Mouse (Mus musculus): Measurements from ENCODE around the gene Drc3. TPM values are rescaled to one million over a fixed set of nuclear protein-coding genes. Genes with fewer than 3 reads are reported as not detected.

Gene Drc3
- polyA plus RNA-seq, 1 experiment = 70.2 TPM

DNA sequence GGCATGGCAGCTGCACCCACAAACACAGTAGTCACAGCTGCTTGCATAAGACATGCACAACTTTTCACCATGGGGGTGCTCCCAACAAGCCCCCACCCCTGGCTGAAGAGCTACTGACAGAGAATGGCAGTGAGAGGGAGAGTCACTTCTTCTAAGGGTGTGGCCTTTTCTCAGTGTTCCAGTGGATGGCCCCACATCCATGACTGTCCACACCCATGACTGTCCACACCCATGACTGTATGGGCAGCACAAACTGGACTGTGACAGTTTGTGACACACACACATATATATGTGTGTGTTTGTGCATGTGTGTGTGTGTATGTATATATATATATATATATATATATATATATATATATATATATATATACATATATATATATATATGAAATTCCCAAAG is 43.3 kb upstream of the Drc3 start:
- Histone ChIP-seq H3K4me1 (ENCODE audit: control insufficient read depth, insufficient read depth, low read length) (no peaks in the 10 kb centered on the region), H3K27ac (ENCODE audit: control insufficient read depth, insufficient read depth, low read depth, low read length) (no peak overlapping the region), H3K36me3 (ENCODE audit: control insufficient read depth, insufficient read depth, low read length) (no peaks in the 10 kb centered on the region), H3K4me3 (ENCODE audit: control insufficient read depth, low read depth, low read length) (no peak overlapping the region), H3K27me3 (ENCODE audit: control insufficient read depth, insufficient read depth, low read length) (no peaks in the 10 kb centered on the region)
- TF ChIP-seq POLR2A (IDR thresholded peaks at IDR 0.05; ENCODE audit: control insufficient read depth, low read depth, low read length) = no peak

DNA sequence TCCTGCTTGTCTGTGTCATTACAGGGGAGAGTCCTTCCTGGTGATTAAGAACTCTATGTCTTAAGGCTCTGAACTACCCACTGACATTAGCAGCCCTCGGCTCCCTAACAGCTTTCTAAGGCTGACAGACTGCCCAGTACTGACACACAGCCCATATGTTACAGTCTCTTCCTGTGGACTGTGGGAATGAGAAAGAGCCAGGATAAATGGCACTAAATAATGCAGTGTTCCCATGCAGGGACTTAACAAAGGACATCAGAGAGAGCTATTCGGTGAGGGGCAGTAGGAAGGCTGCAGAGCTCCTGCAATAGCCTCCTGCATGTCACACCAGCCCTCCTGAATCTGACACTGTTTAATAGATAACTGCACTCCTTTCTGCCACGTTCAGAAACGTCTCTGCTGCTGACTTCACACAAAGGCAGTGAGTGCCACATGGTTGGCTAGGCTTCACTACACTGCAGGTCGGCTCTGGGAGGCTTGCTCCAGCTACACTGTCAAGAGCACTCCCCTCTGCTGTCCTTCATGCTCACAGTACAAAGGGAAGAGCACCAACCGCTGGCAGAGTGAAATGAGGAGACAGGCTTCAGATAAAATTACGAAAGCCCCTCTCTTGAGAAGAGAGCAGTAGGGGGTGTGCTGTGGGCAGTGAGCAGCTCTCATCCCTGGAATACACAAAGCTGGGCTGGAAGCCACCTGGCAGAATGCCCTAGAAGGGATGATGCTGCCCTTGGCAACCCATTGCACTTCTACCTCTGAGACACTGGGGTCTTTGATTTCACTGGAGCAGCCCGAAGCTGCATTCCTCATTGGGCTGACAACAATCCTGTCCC is 41.9 kb upstream of the Drc3 start:
- TF ChIP-seq POLR2A (IDR thresholded peaks at IDR 0.05; ENCODE audit: control insufficient read depth, low read depth, low read length) = no peak
- no peak for TF ChIP-seq CTCF (IDR thresholded peaks at IDR 0.05; ENCODE audit: control insufficient read depth, insufficient read depth, insufficient replicate concordance, low read depth, low read length)
- no peaks in the 10 kb centered on the region for H3K27me3 ChIP-seq (ENCODE audit: control insufficient read depth, insufficient read depth, low read length)
- no peak overlapping the region for H3K4me3 ChIP-seq (ENCODE audit: control insufficient read depth, low read depth, low read length)
- no peaks in the 10 kb centered on the region for H3K36me3 ChIP-seq (ENCODE audit: control insufficient read depth, insufficient read depth, low read length)
- H3K27ac ChIP-seq (ENCODE audit: control insufficient read depth, insufficient read depth, low read depth, low read length) = no peak overlapping the region
- no peaks in the 10 kb centered on the region for H3K4me1 ChIP-seq (ENCODE audit: control insufficient read depth, insufficient read depth, low read length)

DNA sequence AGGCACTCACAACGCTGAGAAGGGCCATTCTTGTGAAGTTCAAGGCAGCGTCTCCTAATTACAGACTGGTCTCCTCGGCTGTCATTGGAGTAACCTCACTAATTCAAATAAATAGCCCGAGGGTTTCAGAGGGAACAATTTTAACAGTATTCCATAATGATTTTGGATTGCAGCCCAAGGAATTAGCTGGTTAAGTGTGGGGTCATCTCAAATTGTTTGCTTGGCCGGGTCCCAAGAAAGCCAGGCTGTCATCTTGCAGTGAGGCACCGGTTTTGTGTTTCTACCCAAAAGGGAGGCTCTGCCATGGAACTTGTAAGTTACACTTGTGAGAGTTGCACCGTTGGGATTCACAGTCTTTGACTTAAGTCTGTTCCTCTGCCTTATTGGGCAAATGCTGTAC is 36.9 kb upstream of the Drc3 start:
- H3K4me1 ChIP-seq (ENCODE audit: control insufficient read depth, insufficient read depth, low read length) = no peaks in the 10 kb centered on the region; the same call in 1 of the 2 replicates
- no peaks in the 10 kb centered on the region for H3K27me3 ChIP-seq (ENCODE audit: control insufficient read depth, insufficient read depth, low read length)
- H3K36me3 ChIP-seq (ENCODE audit: control insufficient read depth, insufficient read depth, low read length) = no peaks in the 10 kb centered on the region
- no peak overlapping the region for H3K4me3 ChIP-seq (ENCODE audit: control insufficient read depth, low read depth, low read length)
- H3K27ac ChIP-seq (ENCODE audit: control insufficient read depth, insufficient read depth, low read depth, low read length) = peak overlapping the region; percentile 43; the same call in 1 of the 2 replicates
- no peak for TF ChIP-seq POLR2A (IDR thresholded peaks at IDR 0.05; ENCODE audit: control insufficient read depth, low read depth, low read length)
- no peak for TF ChIP-seq CTCF (IDR thresholded peaks at IDR 0.05; ENCODE audit: control insufficient read depth, insufficient read depth, insufficient replicate concordance, low read depth, low read length)

DNA sequence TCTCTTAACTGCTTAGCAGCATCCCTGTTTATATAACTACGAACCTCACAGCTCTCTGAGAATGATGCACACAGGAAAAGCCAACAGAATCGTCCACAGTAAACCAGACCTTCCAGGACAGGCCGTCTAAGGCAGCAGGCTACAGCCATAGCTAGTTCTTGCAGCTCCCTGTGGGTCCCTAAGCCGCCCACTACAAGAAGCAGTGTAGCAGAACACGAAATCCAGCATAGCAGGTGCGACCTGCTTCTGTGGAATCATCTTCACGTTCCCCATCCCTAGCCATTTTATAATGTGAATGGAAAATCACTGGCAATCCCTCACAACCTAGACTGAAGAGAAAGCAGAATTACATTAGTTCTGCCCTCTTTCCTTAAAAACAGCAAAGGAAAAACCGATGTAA is 36.2 kb upstream of the Drc3 start:
- no peak for TF ChIP-seq POLR2A (IDR thresholded peaks at IDR 0.05; ENCODE audit: control insufficient read depth, low read depth, low read length)
- TF ChIP-seq CTCF (IDR thresholded peaks at IDR 0.05; ENCODE audit: control insufficient read depth, insufficient read depth, insufficient replicate concordance, low read depth, low read length) = no peak
- Histone ChIP-seq H3K27ac (ENCODE audit: control insufficient read depth, insufficient read depth, low read depth, low read length) (peak overlapping the region; percentile 49), H3K4me1 (ENCODE audit: control insufficient read depth, insufficient read depth, low read length) (no peaks in the 10 kb centered on the region; the same call in 1 of the 2 replicates)

DNA sequence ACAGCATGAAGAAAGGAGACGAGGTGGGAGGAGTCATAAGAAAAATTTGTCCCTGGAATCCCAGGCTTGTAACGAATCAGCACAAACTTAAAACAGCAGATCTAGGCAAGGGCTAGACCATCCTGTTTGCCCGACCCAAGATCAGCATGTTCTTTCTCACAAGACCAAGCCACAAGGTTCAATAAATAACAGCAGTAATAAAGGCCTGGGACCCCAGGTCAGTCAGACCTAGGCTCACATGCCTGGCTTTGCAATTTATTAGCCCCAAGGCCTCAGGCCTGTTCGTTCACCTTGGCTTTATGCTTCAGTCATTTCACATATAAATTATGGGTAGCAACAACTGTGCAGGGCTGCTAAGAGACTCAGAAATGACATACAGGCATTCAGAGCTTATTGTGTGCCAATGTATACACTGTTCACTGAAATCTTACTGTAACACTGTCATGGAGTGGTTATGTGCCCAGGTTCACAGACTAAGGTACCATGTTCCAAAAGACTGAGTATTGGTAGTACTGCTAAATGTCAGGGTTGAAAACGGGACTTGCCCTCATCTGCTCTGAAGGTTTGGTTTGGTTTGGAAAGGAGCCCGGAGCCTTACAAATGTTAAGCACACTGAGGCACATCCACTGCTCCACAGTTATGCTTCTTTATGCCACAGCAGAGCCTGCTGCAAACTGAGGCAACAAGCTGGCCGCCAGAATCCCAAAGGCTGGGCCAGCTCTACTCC is 35.6 kb upstream of the Drc3 start:
- H3K27ac ChIP-seq (ENCODE audit: control insufficient read depth, insufficient read depth, low read depth, low read length) = no peak overlapping the region
- H3K4me1 ChIP-seq (ENCODE audit: control insufficient read depth, insufficient read depth, low read length) = no peaks in the 10 kb centered on the region; the same call in 1 of the 2 replicates

More for the DNA sequence above, 36.2 kb upstream of the Drc3 start:
- Histone ChIP-seq H3K36me3 (ENCODE audit: control insufficient read depth, insufficient read depth, low read length) (no peaks in the 10 kb centered on the region), H3K27me3 (ENCODE audit: control insufficient read depth, insufficient read depth, low read length) (no peaks in the 10 kb centered on the region), H3K4me3 (ENCODE audit: control insufficient read depth, low read depth, low read length) (no peak overlapping the region)

DNA sequence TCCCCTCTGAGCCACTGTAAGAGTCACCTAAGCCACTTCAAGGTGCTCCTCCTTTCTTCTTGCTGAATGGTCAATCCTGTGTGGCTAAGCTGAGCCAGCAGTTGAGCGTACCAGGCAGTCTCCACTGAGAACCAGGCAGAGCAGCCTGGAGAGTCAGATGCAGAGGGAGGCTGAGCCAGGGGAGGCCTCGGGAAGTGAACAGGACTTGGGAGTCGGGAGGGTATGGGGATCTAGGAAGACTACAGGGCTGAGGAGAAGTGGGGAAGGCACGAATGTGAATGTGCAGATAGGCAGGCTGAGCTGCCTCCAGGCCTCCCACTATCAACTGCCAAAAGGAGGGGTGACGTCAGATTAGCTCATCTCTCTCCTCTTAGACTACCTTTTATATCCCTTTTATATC is 34.4 kb upstream of the Drc3 start:
- no peak overlapping the region for H3K4me3 ChIP-seq (ENCODE audit: control insufficient read depth, low read depth, low read length)
- H3K36me3 ChIP-seq (ENCODE audit: control insufficient read depth, insufficient read depth, low read length) = no peaks in the 10 kb centered on the region
- no peak overlapping the region for H3K27ac ChIP-seq (ENCODE audit: control insufficient read depth, insufficient read depth, low read depth, low read length)
- H3K27me3 ChIP-seq (ENCODE audit: control insufficient read depth, insufficient read depth, low read length) = no peaks in the 10 kb centered on the region
- TF ChIP-seq CTCF (IDR thresholded peaks at IDR 0.05; ENCODE audit: control insufficient read depth, insufficient read depth, insufficient replicate concordance, low read depth, low read length) (no peak), POLR2A (IDR thresholded peaks at IDR 0.05; ENCODE audit: control insufficient read depth, low read depth, low read length) (no peak)
- no peaks in the 10 kb centered on the region; the same call in 1 of the 2 replicates for H3K4me1 ChIP-seq (ENCODE audit: control insufficient read depth, insufficient read depth, low read length)

More for the DNA sequence above, 35.6 kb upstream of the Drc3 start:
- TF ChIP-seq CTCF (IDR thresholded peaks at IDR 0.05; ENCODE audit: control insufficient read depth, insufficient read depth, insufficient replicate concordance, low read depth, low read length) (no peak), POLR2A (IDR thresholded peaks at IDR 0.05; ENCODE audit: control insufficient read depth, low read depth, low read length) (no peak)
- Histone ChIP-seq H3K4me3 (ENCODE audit: control insufficient read depth, low read depth, low read length) (no peak overlapping the region), H3K36me3 (ENCODE audit: control insufficient read depth, insufficient read depth, low read length) (no peaks in the 10 kb centered on the region), H3K27me3 (ENCODE audit: control insufficient read depth, insufficient read depth, low read length) (no peaks in the 10 kb centered on the region)

DNA sequence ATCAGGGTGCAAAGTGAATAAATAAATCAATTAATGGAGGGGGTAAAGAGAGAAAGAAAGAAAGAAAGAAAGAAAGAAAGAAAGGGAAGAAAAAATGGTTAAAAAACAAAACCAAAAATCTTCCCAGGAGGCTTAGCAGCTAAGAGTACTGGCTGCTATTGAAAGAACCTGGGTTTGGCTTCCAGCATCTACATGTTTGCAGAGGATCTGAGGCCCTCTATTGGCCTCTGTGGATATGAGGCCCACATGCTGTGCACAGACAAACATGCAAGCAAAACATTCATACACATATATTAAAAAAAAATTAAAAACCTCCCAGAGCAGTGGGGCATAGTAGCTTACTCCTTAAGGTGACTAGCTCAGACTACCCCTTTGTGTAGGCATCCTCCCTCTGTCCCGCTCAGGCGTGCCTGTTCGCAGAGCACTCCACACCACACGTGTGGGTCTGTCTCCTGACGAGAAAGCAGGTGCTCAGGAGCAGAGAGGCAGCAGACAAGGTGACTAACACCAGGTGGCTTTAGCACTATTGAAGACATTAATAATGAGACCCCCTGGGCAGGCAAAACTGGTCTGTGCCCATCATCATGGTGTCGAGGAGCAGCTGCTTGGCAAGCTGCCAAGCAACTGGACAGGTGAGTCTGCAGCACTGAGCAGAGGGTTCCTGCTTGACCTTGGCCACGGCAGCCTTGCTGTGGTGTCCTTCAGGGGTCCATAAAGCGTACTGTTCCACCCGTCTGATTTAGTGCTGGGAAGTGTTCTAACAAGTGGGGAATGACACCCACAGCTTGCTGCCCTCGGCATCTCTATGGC is 33.7 kb upstream of the Drc3 start:
- no peak for TF ChIP-seq POLR2A (IDR thresholded peaks at IDR 0.05; ENCODE audit: control insufficient read depth, low read depth, low read length)
- no peak overlapping the region for H3K27ac ChIP-seq (ENCODE audit: control insufficient read depth, insufficient read depth, low read depth, low read length)
- no peaks in the 10 kb centered on the region; the same call in 1 of the 2 replicates for H3K4me1 ChIP-seq (ENCODE audit: control insufficient read depth, insufficient read depth, low read length)
- H3K36me3 ChIP-seq (ENCODE audit: control insufficient read depth, insufficient read depth, low read length) = no peaks in the 10 kb centered on the region
- H3K27me3 ChIP-seq (ENCODE audit: control insufficient read depth, insufficient read depth, low read length) = no peaks in the 10 kb centered on the region
- no peak overlapping the region for H3K4me3 ChIP-seq (ENCODE audit: control insufficient read depth, low read depth, low read length)

Data from testis, adult 2 months (tissue).